Mouse (Mus musculus) left cerebral cortex, postnatal 10 days (tissue): ENCODE measurements around the gene Snx32. TPM values are rescaled to one million over a fixed set of nuclear protein-coding genes. Genes with fewer than 3 reads are reported as not detected.

ENCODE experiments used
- DNase-seq, 2 experiments: peaks; one replicate each; pipeline ENCODE4 v3.0.0; 2021 to 2022; ENCODE audit warnings: low spot score in 2 of 2, mixed read lengths in 1 of 2; ENCODE audit errors: extremely low spot score in 1 of 2
- intact Hi-C: fragments of 180-260 bp; cut with DNase I; formaldehyde crosslinking; loops from one replicate; pipeline ENCODE4 v1.15.1; 2025
- total RNA-seq, 2 experiments: library from RNA; stranded (reverse); gene quantifications; 2 replicates each; pipeline ENCODE4 v1.2.3; 2021

Snx32 gene
- total RNA-seq, 2 experiments from 2014 or later, result 76.9 to 77.8 TPM

GRCm38 (mm10) chr19:5444371-5444908 is 65.9 kb downstream of the Snx32 start:
- intact Hi-C loops, result no loop called here
- no peak for DNase-seq

Other genes starting within 250 kb of the Snx32 start
- gene Pacs1, start 237.4 kb downstream of the Snx32 start, total RNA-seq, result 10 to 100 TPM; 77.2 to 77.9 TPM
- 100 to 1,000 TPM; 185 to 193 TPM for gene Sf3b2, start 215.1 kb downstream of the Snx32 start, total RNA-seq
- gene Gal3st3, start 212.2 kb downstream of the Snx32 start, total RNA-seq, result 10 to 100 TPM; 84.1 to 90.3 TPM
- gene Catsper1, start 174.8 kb downstream of the Snx32 start, total RNA-seq, result not detected
- 10 to 100 TPM; 10.4 to 13.8 TPM for gene Cst6, start 161.0 kb downstream of the Snx32 start, total RNA-seq
- gene Eif1ad, start 143.8 kb downstream of the Snx32 start, total RNA-seq, result 10 to 100 TPM; 30.0 to 31.0 TPM
- 100 to 1,000 TPM; 113 to 124 TPM for gene Banf1, start 143.4 kb downstream of the Snx32 start, total RNA-seq
- gene Sart1, start 121.8 kb downstream of the Snx32 start, total RNA-seq, result 10 to 100 TPM; 80.1 to 97.5 TPM
- not detected for gene Tsga10ip, start 108.0 kb downstream of the Snx32 start, total RNA-seq
- gene Drap1, start 85.6 kb downstream of the Snx32 start, total RNA-seq, result 100 to 1,000 TPM; 188 to 190 TPM
- 10 to 100 TPM; 60.0 to 65.6 TPM for gene AI837181, start 85.4 kb downstream of the Snx32 start, total RNA-seq
- not detected for gene Fosl1, start 63.0 kb downstream of the Snx32 start, total RNA-seq
- gene Ccdc85b, start 52.6 kb downstream of the Snx32 start, total RNA-seq, result 10 to 100 TPM; 21.9 to 24.0 TPM
- 10 to 100 TPM; 89.9 to 90.4 TPM for gene Fibp, start 49.9 kb downstream of the Snx32 start, total RNA-seq
- 1 to 10 TPM; 2.5 to 4.9 TPM for gene Ctsw, start 42.0 kb downstream of the Snx32 start, total RNA-seq
- gene Efemp2, start 36.6 kb downstream of the Snx32 start, total RNA-seq, result 10 to 100 TPM; 18.3 to 18.6 TPM
- gene Mus81, start 22.1 kb downstream of the Snx32 start, total RNA-seq, result 10 to 100 TPM; 32.2 to 33.3 TPM
- 1,000 to 10,000 TPM; 1,943 to 1,967 TPM for gene Cfl1, start 20.1 kb downstream of the Snx32 start, total RNA-seq
- gene 1700020D05Rik, start 6.8 kb downstream of the Snx32 start, total RNA-seq, result 1 to 10 TPM; 4.8 to 5.4 TPM
- gene Ovol1, start 50.1 kb upstream of the Snx32 start, total RNA-seq, result not detected
- 1 to 10 TPM; 8.3 to 9.2 TPM for gene Ap5b1, start 57.5 kb upstream of the Snx32 start, total RNA-seq
- 10 to 100 TPM; 68.2 to 71.7 TPM for gene Rnaseh2c, start 91.3 kb upstream of the Snx32 start, total RNA-seq
- 10 to 100 TPM; 70.9 to 79.7 TPM for gene Kat5, start 99.7 kb upstream of the Snx32 start, total RNA-seq
- gene Rela, start 126.9 kb upstream of the Snx32 start, total RNA-seq, result 10 to 100 TPM; 21.3 to 21.9 TPM
- gene Sipa1, start 153.2 kb upstream of the Snx32 start, total RNA-seq, result 10 to 100 TPM; 24.6 to 26.5 TPM
- gene Map3k11, start 178.2 kb upstream of the Snx32 start, total RNA-seq, result 10 to 100 TPM; 11.9 to 14.3 TPM
- gene Pcnx3, start 178.4 kb upstream of the Snx32 start, total RNA-seq, result 10 to 100 TPM; 69.0 to 82.7 TPM
- not detected for gene Kcnk7, start 193.8 kb upstream of the Snx32 start, total RNA-seq
- 10 to 100 TPM; 50.4 to 52.0 TPM for gene Ehbp1l1, start 215.8 kb upstream of the Snx32 start, total RNA-seq
- 10 to 100 TPM; 46.6 to 47.6 TPM for gene Fam89b, start 219.1 kb upstream of the Snx32 start, total RNA-seq
- gene Ltbp3, start 230.4 kb upstream of the Snx32 start, total RNA-seq, result 10 to 100 TPM; 19.9 to 21.4 TPM